Mouse (Mus musculus) ZHBTc4 (cell line): ENCODE results near the gene Syt8.
A peak's percentile ranks its signal among the peaks of the same experiment; 100 is the strongest.

ENCODE experiments used
- DNase-seq: peaks from one replicate; pipeline ENCODE4 v3.0.0-alpha.2; 2011; ENCODE audit warnings: low read depth, low spot score

Gene Syt8

GRCm38 (mm10) chr7:142408686-142409085 is 26.0 kb upstream of the Syt8 start:
- no peak for DNase-seq

GRCm38 (mm10) chr7:142409603-142410002 is 25.0 kb upstream of the Syt8 start:
- no peak for DNase-seq

- DNase-seq: no peak
These were observed 21.4 kb upstream of the Syt8 start for GRCm38 (mm10) chr7:142413285-142413684.

- no peak for DNase-seq
These were observed 19.3 kb upstream of the Syt8 start for GRCm38 (mm10) chr7:142415314-142415713.

GRCm38 (mm10) chr7:142416225-142416624 is 18.4 kb upstream of the Syt8 start:
- no peak for DNase-seq

GRCm38 (mm10) chr7:142418027-142418426 is 16.6 kb upstream of the Syt8 start:
- no peak for DNase-seq

DNA sequence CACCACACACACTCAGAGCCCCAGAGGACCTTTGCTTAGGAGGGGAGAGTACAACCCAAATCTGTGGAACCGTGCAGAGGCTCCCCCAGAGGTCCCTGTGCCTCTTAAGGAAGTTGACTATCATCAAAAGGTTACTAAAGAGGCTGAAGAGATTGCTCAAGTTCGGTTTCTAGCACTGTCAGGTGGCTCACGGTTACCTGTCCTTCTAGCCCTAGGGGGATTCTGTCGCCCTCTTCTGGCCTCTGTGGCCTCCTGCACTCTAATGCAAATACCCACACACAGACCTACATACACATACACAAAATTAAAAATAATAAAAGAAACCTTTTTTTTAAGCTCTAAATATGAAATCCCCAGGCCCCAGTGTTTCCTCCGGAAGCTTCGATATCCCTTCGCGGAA is 16.0 kb upstream of the Syt8 start:
- peak; percentile 46 for DNase-seq

- no peak for DNase-seq
These were observed 14.8 kb upstream of the Syt8 start for GRCm38 (mm10) chr7:142419887-142420286.

- DNase-seq: no peak
These were observed 12.8 kb upstream of the Syt8 start for GRCm38 (mm10) chr7:142421826-142422225.

GRCm38 (mm10) chr7:142425641-142426213 is 8.9 kb upstream of the Syt8 start:
- no peak for DNase-seq

- peak; percentile 84 for DNase-seq
These were observed 6.4 kb upstream of the Syt8 start for GRCm38 (mm10) chr7:142428213-142428612.

- DNase-seq: no peak
These were observed 4.4 kb upstream of the Syt8 start for GRCm38 (mm10) chr7:142430160-142430678.

- no peak for DNase-seq
These were observed 3.5 kb upstream of the Syt8 start for GRCm38 (mm10) chr7:142431106-142431505.

DNA sequence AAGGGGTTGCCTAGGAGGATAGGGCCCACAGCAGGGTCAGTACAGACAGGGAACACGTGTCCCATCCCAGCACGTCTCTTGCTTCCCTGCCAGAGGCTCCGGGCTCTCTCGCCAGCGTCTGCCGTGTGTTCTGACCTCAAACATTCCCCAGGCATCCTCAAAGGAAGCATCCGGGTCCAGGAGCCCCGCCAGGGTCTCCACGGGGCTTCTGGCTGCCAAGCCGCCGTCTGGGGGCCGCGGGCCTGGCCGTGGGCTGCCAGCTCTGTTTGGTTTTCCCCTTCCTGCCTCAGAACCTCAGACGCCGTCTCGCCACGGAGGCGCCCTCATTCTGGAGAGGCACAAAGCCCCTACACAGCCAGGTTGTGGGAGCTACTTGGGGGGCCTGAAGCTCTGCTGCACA is 1.0 kb upstream of the Syt8 start:
- no peak for DNase-seq

- DNase-seq: peak; percentile 77
These were observed 874 bp downstream of the Syt8 start for GRCm38 (mm10) chr7:142435524-142435923.

GRCm38 (mm10) chr7:142437324-142437723 is 2.7 kb downstream of the Syt8 start:
- peak; percentile 29 for DNase-seq

- no peak for DNase-seq
These were observed 5.3 kb downstream of the Syt8 start for GRCm38 (mm10) chr7:142439966-142440365.

- DNase-seq: peak; percentile 44
These were observed 6.0 kb downstream of the Syt8 start for GRCm38 (mm10) chr7:142440657-142441114.

DNA sequence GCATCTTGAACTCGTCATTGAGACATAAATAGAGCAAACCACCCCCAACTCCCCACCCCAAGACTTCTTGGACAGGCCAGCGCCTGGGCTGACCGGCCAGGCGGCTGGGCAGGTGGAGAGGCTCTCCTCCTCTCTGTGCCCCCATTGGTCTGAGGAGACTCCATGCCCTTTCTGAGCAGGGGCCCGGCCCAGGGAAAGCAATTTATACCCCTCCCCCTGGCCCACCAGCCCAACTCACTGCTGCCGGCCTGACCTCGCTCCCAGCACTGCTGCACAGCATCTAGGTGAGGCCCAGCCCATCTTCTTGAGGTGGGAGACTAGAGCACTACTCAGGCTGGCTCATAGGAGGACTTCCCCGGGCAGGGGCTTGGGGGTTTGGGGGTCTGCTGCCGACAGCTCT is 6.9 kb downstream of the Syt8 start, which contains the start of gene Tnni2:
Tnni2 (plus strand) TSS at position 224 of the 400 bp plus-strand sequence.
- no peak for DNase-seq

DNA sequence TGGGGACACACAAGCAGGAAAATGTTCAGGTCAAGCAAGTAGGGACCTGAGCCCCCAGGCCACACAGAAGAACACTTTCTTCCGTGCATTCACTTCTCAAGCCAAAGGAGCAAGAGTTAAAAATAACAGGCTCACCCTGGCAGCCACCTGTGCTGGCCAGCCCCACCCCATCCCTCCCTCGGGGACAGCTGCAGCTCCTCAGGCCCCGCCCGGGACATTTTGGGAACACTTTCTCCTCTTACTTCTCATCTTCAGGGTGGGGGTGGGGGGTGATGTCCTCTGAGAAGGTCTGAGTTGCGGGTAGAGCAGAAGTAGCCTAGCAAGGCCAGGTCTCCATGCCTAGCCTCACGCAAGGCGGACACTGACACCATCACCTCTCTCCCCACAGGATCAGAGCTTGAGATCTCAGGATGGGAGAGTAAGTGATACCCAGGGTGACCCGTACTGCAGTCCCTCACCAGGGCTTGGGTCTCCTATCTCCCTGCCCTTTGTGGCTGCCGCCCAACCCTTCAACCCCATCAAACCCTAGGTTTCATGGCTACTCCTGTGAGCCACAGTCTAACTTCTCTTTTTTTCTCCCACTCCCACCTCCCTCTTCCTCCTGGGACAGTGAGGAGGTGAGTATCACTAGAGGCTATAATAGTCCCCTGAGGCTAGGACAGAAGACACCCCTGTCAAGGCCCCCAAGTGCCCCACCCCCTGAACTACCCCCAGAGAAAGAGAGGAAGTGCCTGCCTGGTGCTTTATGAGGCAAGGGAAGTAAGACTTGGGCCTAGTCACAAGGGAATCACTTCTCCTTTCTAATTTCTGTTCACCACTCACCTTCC is 7.6 kb downstream of the Syt8 start:
- DNase-seq: no peak

DNA sequence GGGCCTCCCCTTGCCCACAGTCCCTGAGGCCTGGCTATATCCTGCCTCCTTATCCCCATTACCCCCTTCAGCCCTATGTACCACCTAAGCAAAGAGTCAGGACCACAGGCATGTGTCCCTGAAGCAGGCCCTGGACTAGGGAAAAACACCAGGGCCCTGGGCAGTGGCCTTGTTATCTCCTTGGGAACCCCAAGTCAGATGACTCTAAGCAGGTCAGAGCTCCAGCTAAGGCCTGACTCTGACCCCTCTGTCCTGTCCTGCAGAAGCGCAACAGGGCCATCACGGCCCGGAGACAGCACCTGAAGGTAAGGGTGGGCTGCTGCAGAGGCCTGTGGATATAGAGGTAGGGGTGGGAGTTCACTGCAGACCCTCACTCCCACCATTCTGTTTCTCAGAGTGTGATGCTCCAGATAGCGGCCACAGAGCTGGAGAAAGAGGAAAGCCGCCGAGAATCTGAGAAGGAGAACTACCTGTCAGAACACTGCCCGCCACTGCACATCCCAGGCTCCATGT is 8.3 kb downstream of the Syt8 start:
- DNase-seq: no peak

DNA sequence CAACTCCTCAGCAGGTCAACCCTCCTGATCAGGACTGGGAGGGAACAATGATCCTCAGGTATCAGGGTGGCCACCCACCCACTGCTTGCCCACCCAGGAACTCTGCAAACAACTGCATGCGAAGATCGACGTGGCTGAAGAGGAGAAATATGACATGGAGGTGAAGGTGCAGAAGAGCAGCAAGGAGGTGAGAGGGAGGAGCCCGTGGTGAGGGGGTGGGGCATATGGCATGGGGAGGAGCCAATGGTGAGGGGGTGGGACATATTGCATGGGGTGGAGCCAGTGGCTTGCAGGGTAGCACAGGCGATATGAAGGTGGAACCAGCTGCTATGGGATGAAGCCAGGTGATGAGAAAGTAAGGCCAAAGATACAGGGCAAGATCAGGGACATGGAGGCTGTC is 8.8 kb downstream of the Syt8 start:
- DNase-seq: no peak

GRCm38 (mm10) chr7:142444171-142444570 is 9.5 kb downstream of the Syt8 start:
- DNase-seq: no peak
